Mouse (Mus musculus) frontal cortex, postnatal 14 days (tissue): ENCODE results near the gene Grk5.

Experiments
- DNase-seq, 2 experiments: peaks; one replicate each; pipeline ENCODE4 v3.0.0; 2022; ENCODE audit warnings: low spot score in 2 of 2

Grk5 gene

DNA sequence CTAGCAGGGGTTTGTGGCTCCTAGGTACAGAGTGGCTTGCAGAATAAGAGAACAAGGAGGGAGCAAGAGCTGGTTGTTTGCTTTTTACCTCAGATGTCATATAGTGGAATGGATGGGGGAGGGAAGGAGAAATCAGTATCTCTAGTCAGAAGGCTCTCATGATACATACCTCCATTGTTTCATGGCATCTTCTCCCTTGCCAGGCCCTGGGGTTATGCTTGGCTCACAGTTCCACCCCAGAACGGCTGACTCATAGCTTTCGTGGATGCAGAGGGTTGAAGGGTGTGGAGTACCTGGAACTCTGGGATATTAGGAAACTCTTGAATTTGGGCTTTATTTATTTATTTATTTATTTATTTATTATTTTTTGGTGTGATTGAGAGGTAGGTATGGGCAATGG, 84.0 kb downstream of the Grk5 start:
- DNase-seq: no peak

GRCm38 (mm10) chr19:60979581-60979980, 90.0 kb downstream of the Grk5 start:
- DNase-seq: no peak

DNA sequence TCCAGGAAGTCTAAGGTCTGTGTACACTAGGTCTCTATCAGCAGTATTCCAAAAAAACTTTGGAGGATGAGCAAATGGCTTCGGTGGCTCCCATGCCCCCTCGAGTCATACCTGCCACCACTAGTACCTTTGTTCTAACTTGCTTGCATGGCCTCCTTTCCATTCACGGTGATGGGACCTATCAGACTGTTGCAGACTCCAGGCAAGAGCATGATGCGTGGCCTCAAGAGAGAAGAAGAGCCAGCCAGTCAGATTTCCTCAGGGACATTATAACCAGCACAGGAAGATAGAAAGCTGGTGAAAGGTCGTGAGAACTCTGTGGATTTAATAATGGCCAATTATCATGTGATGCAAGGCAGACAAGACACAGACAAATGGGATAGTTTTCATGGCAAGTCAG, 91.8 kb downstream of the Grk5 start:
- no peak for DNase-seq

DNA sequence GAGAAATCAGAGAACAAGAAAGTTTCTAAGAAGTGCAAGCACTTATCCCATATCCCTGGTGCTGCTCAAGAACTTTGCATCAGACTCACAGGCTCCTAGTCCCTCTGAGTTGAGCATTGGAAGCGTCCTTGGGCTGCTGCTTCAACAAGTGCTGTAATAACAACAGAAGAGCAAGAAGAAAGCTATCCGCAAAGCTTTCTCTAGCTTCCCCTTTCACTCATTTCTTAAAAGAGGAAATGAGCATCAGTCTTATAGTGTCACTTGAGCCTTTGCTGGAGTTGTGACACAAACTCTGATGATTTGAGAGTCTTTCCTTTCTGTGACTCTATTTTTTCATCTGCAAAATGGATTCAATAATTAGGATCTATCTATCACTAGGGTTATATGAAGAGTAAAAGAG, 92.3 kb downstream of the Grk5 start:
- DNase-seq: no peak

- no peak for DNase-seq
Observed at GRCm38 (mm10) chr19:60989766-60990165, 100.2 kb downstream of the Grk5 start.

DNA sequence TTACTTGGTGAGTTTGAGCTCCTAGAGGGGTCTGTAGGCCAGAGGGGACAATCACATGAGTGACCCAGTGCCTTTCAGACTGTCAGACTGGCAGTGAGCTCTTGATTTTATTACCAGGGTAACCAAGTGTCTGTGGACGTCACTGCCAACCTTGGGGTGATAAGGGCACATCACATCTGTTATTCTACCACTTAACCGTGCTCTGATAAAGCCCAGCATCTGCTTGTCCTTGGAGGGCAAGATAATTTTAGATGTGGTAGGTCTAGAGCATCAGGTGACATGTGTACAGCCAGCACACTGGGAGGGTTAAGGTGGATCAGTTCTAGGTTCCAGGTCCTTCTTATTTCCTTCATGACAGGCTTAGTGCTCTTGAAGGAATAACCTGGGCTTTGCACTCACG, 104.7 kb downstream of the Grk5 start:
- DNase-seq: no peak

DNA sequence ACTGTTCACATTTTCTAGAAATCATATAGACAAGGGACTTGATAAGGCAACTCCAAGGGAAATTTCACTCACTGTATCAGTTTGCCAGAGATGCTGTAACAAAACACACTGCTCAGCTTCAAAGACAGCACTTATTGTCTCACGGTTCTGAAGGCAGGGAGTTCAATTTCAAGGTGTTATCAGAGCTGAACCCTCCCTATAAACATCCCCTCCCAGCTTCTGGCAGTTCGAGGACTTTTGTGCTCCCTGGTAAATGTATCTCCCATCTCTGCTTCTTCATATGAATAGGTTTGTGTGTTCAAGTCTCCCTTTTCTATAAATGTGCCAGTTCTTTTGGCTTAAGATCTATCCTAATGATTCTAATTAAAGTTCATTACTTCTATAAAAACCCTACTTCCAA, 105.3 kb downstream of the Grk5 start:
- DNase-seq: no peak

DNA sequence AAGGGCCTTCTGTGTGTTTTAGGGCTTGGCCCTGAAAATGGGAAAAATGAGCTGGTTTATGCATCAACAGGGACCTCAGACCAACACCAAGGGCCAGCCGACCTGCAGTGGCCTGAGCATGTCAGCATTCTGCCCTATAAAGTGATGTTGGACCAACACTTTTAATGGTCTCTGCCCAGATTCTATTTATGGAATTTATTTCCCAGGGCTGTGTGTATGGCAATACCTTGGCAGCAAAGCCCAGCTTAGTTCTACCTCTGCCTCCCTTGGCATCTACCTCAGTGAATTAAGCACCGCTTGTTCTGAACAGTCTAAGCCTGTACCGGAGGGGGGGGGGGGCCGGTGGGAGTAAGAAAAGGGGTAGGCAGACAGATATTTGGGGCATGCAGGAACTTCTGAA, 108.2 kb downstream of the Grk5 start:
- no peak for DNase-seq

- DNase-seq: no peak
Observed at GRCm38 (mm10) chr19:60999652-61000051, 110.1 kb downstream of the Grk5 start.

- DNase-seq: no peak
Observed at GRCm38 (mm10) chr19:61000958-61001357, 111.4 kb downstream of the Grk5 start.

DNA sequence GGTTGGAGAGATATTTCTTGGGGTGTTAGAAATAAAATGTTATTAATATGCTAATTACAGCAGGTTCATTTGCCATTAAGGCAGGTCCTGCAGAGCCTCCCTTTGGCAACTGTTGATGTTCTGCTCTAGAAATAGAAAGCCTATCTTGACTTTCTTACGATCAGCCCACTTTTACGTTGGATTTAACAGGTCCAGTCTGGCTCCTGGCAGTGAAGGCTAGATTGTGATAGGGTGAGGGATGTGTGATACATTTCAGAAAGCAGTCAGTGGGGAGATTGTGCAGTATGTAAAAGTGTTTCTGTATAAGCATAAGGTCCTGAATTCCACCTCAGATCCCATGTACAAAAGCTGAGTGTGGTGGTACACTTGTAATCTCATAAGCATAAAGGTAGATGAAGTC, 119.7 kb downstream of the Grk5 start:
- DNase-seq: no peak

- no peak for DNase-seq
Observed at GRCm38 (mm10) chr19:61017477-61018266, 128.1 kb downstream of the Grk5 start.

DNA sequence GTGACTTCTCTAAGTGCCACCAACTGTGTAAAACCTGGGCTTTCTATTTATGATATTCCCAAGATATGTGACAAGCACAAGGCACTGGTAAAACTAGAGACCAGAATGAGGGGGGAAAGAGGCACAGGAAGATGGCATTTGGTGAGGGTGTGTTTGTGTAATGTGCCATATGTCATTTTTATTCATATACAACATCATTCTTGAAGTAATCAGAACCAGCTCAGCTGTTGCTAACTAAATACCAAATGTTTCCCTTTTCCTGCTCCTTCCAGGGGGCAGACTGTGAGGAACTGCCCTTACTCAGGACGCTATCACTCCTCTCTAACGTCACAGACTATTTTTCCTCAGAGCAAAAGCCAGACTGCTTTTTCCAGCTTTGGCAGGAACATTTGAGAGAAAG, 132.0 kb downstream of the Grk5 start:
- DNase-seq: no peak

DNA sequence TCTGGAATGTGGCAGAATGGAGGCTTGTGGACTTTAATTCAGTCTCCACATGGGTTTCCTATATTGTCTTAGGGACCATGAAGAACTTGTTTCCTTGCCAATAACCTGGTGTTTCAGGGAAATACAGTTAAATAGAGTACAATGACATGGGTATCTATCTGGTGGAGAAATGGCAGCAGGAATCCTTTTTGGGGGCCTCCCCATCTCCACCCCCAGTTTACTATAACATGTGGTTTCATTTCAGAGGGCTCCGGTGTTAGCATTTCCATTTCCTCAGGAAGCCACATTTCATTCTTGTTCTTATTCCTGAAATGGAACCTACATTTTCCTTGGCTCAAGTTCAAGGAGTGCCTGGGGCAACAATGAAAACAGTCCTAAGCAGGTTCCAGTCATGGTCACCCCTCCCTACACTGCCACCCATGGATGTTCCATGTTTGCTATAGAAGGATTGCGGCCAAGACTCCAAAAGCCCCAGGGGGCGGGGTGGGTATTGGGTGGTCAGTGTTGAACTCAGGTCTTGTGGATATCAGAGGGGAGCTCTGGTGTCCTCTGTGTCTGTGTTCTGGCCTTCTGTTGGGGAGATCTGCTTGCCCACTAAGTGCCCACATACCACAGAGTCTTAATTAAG, 132.5 kb downstream of the Grk5 start:
- DNase-seq: no peak

- no peak for DNase-seq
Observed at GRCm38 (mm10) chr19:61031570-61031969, 142.0 kb downstream of the Grk5 start.

- no peak for DNase-seq
Observed at GRCm38 (mm10) chr19:61039151-61039550, 149.6 kb downstream of the Grk5 start.

DNA sequence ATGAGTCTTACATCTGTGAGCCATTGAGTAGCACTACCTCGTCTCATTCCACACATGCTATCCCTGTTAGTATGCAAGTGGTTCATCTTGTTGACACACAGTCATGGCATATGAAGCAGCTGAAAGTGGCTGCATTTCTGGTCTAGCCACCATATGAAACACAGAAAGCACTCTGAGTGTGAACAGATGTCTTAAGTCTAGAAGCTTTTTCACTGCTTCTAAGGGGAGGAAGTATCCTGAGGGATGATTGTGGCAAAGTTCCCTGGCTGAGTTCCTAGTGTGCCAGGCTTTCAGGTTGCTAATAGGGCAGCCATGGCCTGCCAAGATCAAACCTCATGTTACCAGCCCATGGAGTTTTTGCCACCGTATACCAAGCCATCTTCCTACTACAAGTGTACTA, 159.1 kb downstream of the Grk5 start:
- no peak for DNase-seq

GRCm38 (mm10) chr19:61049413-61049812, 159.9 kb downstream of the Grk5 start:
- DNase-seq: no peak

- no peak for DNase-seq
Observed at GRCm38 (mm10) chr19:61051151-61051550, 161.6 kb downstream of the Grk5 start.

GRCm38 (mm10) chr19:61052008-61052407, 162.5 kb downstream of the Grk5 start:
- no peak for DNase-seq

DNA sequence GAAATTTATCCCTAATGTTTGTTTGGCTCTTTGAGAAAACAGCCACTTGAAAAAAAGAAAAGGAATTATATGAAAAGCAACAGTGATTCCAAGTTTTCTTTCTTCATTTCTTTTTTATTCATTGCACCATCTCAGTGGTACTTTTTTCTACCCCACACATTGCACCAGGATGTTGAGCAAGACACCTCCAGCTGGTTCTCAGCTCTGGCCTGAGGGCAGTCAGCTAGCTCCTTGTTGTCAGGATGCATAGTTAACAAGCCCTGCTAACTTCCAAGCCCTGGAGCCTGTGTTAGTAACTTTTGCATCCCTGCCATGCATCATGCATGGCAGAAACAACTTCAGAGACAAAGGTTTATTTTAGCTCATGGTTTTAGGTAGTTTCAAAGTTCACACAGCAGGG, 163.2 kb downstream of the Grk5 start:
- no peak for DNase-seq

GRCm38 (mm10) chr19:61056783-61057410, 167.3 kb downstream of the Grk5 start:
- DNase-seq: no peak

GRCm38 (mm10) chr19:61057581-61057980, 168.0 kb downstream of the Grk5 start:
- DNase-seq: no peak
